Mouse (Mus musculus): ENCODE measurements around the gene Klhl3. TPM values are rescaled to one million over a fixed set of nuclear protein-coding genes. Genes with fewer than 3 reads are reported as not detected.

Klhl3 gene
- total RNA-seq, 4 experiments from 2014 or later, result 0.22 to 0.46 (median 0.31) TPM

GRCm38 (mm10) chr13:58067540-58068103 is 45.8 kb downstream of the Klhl3 start:
- peak; percentile 23 for DNase-seq (ENCODE audit: low spot score in 2 of 2)

- DNase-seq (ENCODE audit: low spot score in 2 of 2), result no peak
Measured at GRCm38 (mm10) chr13:58066496-58067389, 46.6 kb downstream of the Klhl3 start.

GRCm38 (mm10) chr13:58066081-58066495 is 47.3 kb downstream of the Klhl3 start:
- DNase-seq (ENCODE audit: low spot score in 2 of 2), result no peak

- no peak for DNase-seq (ENCODE audit: low spot score in 2 of 2)
Measured at GRCm38 (mm10) chr13:58065316-58065715, 48.1 kb downstream of the Klhl3 start.

- DNase-seq (ENCODE audit: low spot score in 2 of 2), result no peak
Measured at GRCm38 (mm10) chr13:58057953-58058870, 55.2 kb downstream of the Klhl3 start.

- DNase-seq (ENCODE audit: low spot score in 2 of 2), result no peak
Measured at GRCm38 (mm10) chr13:58056618-58057017, 56.8 kb downstream of the Klhl3 start.

GRCm38 (mm10) chr13:58053628-58054027 is 59.8 kb downstream of the Klhl3 start:
- DNase-seq (ENCODE audit: low spot score in 2 of 2), result no peak

- no peak for DNase-seq (ENCODE audit: low spot score in 2 of 2)
Measured at GRCm38 (mm10) chr13:58051654-58052053, 61.7 kb downstream of the Klhl3 start.

GRCm38 (mm10) chr13:58051251-58051650 is 62.1 kb downstream of the Klhl3 start:
- no peak for DNase-seq (ENCODE audit: low spot score in 2 of 2)

GRCm38 (mm10) chr13:58049121-58049520 is 64.3 kb downstream of the Klhl3 start:
- DNase-seq (ENCODE audit: low spot score in 2 of 2), result no peak

- DNase-seq (ENCODE audit: low spot score in 2 of 2), result no peak
Measured at GRCm38 (mm10) chr13:58048076-58048475, 65.3 kb downstream of the Klhl3 start.

GRCm38 (mm10) chr13:58046178-58046577 is 67.2 kb downstream of the Klhl3 start:
- no peak for DNase-seq (ENCODE audit: low spot score in 2 of 2)

- DNase-seq (ENCODE audit: low spot score in 2 of 2), result no peak
Measured at GRCm38 (mm10) chr13:58045278-58045677, 68.1 kb downstream of the Klhl3 start.

GRCm38 (mm10) chr13:58043278-58043677 is 70.1 kb downstream of the Klhl3 start:
- DNase-seq (ENCODE audit: low spot score in 2 of 2), result no peak

- no peak for DNase-seq (ENCODE audit: low spot score in 2 of 2)
Measured at GRCm38 (mm10) chr13:58040112-58040511, 73.3 kb downstream of the Klhl3 start.

GRCm38 (mm10) chr13:58037506-58037905 is 75.9 kb downstream of the Klhl3 start:
- no peak for DNase-seq (ENCODE audit: low spot score in 2 of 2)

GRCm38 (mm10) chr13:58035470-58036156 is 77.8 kb downstream of the Klhl3 start:
- peak in 1 of 2 experiments; percentile 15 for DNase-seq (ENCODE audit: low spot score in 2 of 2)

- DNase-seq (ENCODE audit: low spot score in 2 of 2), result no peak
Measured at GRCm38 (mm10) chr13:58034985-58035384, 78.4 kb downstream of the Klhl3 start.

GRCm38 (mm10) chr13:58034507-58034906 is 78.9 kb downstream of the Klhl3 start:
- no peak for DNase-seq (ENCODE audit: low spot score in 2 of 2)

GRCm38 (mm10) chr13:58031755-58032154 is 81.6 kb downstream of the Klhl3 start:
- peak in 1 of 2 experiments; percentile 29 for DNase-seq (ENCODE audit: low spot score in 2 of 2)

GRCm38 (mm10) chr13:58027115-58027514 is 86.3 kb downstream of the Klhl3 start:
- DNase-seq (ENCODE audit: low spot score in 2 of 2), result no peak
